Mouse (Mus musculus): ENCODE measurements around the gene Anapc2. TPM values are rescaled to one million over a fixed set of nuclear protein-coding genes. Genes with fewer than 3 reads are reported as not detected.

The Anapc2 gene
- total RNA-seq (2021): 10 to 100 TPM; 78.9 to 82.8 TPM

DNA sequence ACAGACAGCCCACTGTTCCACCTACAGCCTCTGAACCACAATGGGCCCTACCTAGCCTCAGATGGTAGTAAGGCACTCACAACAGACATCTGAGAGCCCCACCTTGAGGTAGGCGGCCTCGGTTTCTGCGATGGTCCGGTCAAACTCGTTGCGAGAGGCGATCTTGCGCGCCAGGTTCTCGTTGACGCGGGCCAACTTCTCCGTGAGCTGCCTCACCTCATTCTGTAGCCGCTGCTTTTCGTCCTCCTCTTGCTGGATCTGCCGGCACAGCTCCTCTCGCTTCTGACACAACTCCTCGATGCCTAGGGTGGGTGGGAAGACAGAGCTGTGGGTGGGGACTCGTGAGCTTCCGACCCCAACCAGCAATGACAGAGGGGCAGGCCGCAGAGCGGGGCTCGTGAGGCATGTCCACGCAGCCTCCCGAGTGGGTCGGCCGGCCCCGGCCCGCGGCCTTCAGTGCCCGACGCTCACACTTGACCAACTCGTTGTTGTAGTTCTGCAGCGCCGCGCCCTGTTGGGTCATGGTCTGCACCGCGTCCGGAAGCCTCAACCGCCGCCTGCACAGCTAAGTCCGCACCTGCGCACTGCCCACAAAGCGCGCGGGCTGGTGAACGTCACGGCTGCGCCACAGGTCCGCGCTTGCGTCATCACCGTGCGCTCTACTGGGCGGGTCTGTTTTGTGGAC is at the start of gene Anapc2, which contains the start of gene Ssna1:
Anapc2 (plus strand) TSS at position 652 of the 685 bp plus-strand sequence.
Ssna1 (minus strand) TSS at position 612 of the 685 bp plus-strand sequence.
- intact Hi-C loops (cut with DNase I): loop anchor here (5.0 kb wide), 1 partner anchor 60 kb away; the partner anchor contains the start of gene Man1b1
- peak; percentile 97 to 98 for DNase-seq (ENCODE audit: low spot score in 2 of 2)

DNA sequence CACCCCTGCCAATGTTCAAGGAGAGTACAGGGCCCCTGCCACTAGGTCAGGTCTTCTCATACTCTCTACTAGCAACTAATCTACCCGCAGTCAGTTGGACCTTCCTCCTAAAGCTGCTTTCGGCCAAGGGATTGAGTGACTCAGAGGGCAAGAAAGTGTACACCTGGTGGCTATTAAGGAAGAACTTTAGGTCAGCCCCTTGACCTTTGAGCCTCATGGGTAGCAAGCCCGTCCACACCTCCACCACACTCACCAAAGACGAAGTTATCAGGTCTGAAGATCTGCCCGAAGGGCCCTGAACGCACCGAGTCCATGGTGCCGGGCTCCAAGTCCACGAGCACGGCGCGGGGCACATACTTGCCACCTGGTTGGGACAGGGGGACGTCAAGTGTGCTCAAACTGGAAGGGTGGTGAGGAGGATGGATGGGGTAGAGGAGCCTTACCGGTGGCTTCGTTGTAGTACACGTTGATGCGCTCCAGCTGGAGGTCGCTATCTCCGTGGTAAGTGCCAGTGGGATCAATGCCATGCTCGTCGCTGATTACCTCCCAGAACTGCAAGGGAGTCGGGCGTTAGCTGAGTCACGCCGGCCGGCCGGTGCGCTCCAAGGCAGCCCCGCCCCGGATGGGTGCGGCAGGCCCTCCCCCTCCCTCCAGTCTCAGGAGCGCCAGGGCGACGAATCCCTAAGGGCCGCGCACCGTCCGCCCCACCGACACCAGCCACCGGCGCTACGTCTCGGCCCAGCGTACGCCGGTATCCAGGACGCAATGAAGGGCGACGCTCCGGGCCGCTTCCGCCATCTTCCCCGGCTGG is 48.4 kb upstream of the Anapc2 start:
- peak; percentile 77 to 83 for DNase-seq (ENCODE audit: low spot score in 2 of 2)
- intact Hi-C loops (cut with DNase I): loop anchor here (2.0 kb wide), 1 partner anchor 39 kb away; the partner anchor contains the start of gene Tprn

DNA sequence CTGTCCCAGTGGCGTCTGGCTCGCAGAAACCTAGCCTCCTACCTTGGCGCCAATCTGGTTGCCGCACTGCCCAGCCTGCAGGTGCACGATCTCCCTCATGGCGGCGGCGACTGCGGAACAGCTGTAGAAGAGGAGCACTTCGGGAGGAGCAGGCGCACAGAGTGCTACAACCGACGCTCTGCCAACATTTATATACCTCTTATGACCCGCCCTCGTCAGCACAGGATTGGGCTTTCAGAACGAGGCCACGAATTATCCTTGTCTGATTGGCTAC is 47.8 kb upstream of the Anapc2 start, which contains the start of gene Tubb4b:
Tubb4b (minus strand) TSS at position 211 of the 274 bp plus-strand sequence.
- intact Hi-C loops (cut with DNase I): loop anchor here (2.0 kb wide), 1 partner anchor 38 kb away; the partner anchor contains the start of gene Tprn
- DNase-seq (ENCODE audit: low spot score in 2 of 2): no peak

DNA sequence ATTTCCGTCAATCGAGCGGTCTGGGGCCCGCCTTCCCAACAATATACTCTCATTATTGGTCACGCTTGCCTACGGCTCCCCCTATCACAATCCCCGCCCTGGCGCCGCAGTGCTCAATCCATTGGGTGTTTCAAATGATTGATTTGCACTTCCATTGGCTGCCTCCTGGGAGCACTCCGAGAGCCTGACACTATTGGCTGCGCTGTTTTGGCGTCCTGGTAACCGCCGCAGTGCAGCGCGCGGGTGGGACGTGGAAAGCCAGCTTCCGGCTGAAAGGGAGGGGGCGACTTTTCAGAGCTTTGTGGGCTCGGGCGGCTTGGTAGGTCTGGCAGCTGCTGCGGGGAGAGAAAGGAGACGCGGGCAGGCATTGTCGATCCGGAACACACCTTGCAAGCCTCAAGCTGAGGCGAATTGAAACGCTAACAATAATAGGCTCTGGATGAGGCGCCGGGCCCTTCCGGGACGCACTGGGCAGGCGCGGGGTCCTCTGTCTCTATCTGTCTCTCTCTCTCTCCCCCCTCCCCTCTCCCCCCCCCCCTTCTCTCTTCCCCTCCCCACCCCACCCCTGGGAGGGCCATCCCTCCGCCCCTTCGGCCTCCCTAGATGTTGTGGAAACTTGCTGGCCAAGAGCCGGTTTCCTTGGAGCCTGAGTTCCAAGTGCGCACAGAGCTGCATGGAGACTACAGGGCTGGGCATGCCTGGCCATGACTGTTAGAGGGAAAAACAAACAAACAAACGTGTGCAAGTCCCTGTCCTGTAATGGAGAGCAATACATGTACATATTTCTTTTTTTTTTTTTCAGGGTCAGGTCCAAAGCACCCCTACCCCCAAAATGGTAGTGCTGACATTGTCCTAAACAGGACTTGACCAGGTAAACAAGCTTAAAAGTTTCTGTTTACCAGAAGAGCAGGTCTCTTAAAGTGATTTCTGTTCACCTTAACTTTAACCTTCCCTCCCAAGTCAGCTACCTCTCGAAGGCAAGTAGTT is 47.2 kb upstream of the Anapc2 start:
- peak; percentile 99 for DNase-seq (ENCODE audit: low spot score in 2 of 2)
- intact Hi-C loops (cut with DNase I): loop anchor here (2.0 to 5.0 kb wide), 2 partner anchors 33 to 38 kb away; partner anchors contain the start of gene Tprn

DNA sequence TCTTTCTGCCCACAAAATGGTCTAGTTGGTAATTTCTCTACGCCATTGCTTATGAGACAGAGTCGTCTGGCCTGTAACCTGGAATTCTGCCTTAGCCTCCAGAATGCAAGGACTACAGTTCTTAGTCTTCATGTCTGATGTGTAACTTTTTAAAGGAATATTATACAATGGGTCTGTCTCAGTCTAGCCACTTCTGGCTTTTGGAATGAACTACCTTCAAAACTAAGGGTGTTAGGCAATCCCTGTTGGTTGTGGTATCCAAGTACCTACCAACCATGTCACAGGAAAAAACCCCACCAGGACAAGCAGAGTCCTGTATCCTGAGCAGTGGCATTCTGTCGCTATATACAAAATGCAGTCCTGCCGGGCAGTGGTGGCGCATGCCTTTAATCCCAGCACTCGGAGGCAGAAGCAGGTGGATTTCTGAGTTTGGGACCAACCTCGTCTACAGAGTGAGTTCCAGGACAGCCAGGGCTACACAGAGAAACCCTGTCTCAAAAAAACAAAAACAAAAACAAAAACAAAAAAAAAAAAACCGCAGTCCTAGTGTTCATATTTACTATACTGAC is 46.4 kb upstream of the Anapc2 start:
- DNase-seq (ENCODE audit: low spot score in 2 of 2): no peak
- intact Hi-C loops (cut with DNase I): loop anchor here (2.0 to 5.0 kb wide), 2 partner anchors 34 to 37 kb away; partner anchors contain the start of gene Tprn

DNA sequence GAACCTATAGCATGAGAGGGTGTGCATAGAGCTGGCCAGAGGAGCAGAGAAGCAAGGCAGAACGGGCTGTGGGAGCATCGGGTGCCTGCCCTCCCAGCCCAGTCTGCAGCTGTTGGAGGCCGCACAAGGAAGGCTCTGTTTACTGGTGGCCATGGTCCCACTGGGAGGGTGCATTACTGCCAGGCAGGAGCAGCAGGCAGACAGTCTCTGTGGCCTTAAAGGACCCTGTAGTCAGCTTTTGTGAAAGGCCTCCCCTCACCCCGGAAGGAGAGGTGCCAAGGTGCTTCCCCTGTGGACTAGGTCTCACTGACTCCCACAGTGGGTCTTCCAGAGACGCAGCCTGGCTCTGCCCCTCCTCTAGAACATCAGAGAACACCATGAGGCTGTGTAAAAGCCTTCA is 45.4 kb upstream of the Anapc2 start:
- intact Hi-C loops (cut with DNase I): loop anchor here (5.0 kb wide), 1 partner anchor 35 kb away; no protein-coding TSS in a partner anchor
- DNase-seq (ENCODE audit: low spot score in 2 of 2): peak; percentile 33 to 41

DNA sequence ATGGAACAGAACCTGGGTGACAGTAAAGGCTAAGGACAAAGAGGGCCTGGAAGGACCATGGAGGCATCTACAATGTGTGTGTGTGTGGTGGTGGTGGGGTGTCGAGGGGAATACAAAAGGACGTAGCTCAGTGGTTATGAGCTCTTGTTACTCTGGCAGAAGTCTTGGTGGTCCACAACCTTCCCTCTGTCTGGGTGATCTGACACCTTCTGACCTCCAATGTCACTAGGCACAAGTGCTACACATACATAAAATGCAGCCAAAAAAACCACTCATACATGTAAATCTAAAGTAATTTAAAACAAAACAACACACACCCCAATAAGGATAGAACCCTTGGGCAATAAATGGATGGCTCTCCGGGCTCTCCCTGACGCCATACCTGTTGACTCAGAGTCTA is 44.9 kb upstream of the Anapc2 start:
- intact Hi-C loops (cut with DNase I): loop anchor here (5.0 kb wide), 1 partner anchor 35 kb away; no protein-coding TSS in a partner anchor
- no peak for DNase-seq (ENCODE audit: low spot score in 2 of 2)

DNA sequence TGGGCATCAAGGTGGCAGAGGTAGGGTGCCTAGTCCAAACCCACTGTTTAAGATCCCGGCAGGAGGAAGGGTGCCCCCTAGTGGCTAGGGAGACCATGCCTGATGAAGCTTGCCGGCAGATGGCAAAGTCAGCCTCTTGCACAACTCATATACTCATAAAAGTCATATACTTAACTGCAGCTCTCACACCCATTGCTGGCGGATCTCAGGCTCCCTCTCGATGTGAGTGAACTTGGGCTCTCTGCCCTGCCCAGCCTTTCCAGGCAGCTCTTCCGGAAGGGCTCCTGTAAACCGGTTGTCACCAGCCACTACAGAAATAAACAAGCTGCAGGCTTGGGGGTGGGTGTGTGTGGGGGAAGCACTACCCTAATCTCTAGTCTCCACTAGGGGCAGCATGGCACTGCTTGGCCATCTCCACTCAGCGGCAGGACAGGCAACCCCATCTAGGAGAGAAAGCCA is 43.8 kb upstream of the Anapc2 start:
- peak; percentile 80 to 84 for DNase-seq (ENCODE audit: low spot score in 2 of 2)
- intact Hi-C loops (cut with DNase I): loop anchor here (5.0 kb wide), 1 partner anchor 36 kb away; no protein-coding TSS in a partner anchor

DNA sequence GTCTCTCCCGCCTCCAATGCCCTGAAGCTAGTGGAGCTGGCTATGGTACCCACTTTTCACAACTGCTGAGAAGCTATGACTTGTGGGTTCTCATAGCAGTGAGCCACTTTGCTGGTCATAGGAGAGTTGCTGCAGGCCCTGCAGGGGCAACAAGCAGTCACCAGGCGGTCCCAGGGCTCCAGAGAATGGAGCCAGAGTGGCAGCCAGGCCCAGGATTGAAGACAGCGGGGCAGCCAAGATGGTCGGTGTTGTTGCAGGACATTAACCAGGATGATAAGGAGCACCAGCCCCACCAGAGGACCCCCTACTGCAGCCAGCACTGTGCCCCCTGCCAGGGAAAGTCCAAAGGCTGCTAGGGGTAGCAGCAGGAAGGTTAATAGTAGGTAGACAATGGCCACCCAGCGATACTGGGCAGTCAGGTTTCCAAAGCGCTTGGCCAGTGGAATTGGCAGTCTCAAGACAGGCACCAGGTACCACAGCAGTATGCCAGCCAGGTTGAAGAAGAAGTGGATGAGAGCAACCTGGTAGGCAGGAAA is 43.2 kb upstream of the Anapc2 start:
- intact Hi-C loops (cut with DNase I): loop anchor here (5.0 kb wide), 1 partner anchor 37 kb away; no protein-coding TSS in a partner anchor
- no peak for DNase-seq (ENCODE audit: low spot score in 2 of 2)

DNA sequence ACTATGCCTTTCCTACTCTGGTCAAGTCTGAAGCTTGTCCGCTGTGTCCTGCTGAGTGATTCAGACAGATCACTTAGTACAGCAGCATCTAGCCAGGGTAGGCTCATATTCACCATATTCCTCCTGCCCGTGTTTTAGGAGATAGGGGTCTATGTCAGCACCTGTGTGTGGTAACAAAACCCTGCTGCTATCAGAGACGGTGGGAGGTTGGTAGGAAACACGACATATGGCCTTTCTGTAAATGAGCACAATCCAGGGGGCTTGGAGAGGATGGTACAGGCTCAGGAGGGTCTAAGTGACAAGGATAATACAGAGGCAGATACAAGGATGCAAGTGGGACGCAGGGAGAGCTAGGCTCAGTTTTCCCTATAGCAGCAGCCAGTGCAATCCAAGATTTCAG is 42.7 kb upstream of the Anapc2 start:
- intact Hi-C loops (cut with DNase I): loop anchor here (5.0 kb wide), 1 partner anchor 37 kb away; no protein-coding TSS in a partner anchor
- DNase-seq (ENCODE audit: low spot score in 2 of 2): no peak

DNA sequence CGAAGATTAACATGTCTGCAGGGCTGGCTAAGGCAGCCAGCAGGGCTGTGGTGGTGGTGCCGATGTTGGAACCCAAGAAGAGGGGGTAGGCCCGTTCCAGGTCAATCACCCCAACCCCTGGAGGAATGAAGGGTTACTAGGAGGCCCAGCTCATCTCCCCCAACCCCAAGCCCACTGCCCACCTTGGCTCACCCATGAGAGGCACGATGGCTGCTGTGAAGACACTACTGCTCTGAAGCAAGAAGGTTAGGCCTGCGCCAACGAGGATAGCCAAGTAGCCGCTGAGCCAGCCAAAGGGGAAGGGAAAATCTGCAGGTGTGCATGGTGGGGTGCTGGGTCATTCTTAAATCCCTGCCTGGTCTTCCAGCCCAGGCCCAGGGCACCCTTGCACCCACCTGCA is 41.7 kb upstream of the Anapc2 start:
- DNase-seq (ENCODE audit: low spot score in 2 of 2): no peak
- intact Hi-C loops (cut with DNase I): no loop called here

DNA sequence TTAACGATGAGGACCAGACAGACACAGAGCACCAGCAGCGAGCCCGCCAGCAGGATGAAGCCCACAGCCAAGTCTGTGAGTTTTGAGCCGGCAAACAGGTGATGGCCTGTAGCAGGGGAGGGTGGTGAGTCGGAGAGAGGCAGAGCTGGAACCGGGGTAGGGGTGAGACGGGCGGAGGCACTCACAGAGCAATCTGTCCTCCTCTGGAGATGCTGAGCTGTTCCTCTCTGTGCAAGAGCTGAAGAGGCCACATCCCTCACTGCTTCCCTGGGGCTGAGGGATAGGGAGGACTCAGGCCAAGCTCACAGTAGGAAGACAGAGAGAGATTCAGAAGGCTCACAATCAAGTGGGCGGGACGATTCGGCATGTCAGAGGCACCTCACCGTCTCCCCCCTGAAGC is 41.2 kb upstream of the Anapc2 start:
- intact Hi-C loops (cut with DNase I): no loop called here
- no peak for DNase-seq (ENCODE audit: low spot score in 2 of 2)

DNA sequence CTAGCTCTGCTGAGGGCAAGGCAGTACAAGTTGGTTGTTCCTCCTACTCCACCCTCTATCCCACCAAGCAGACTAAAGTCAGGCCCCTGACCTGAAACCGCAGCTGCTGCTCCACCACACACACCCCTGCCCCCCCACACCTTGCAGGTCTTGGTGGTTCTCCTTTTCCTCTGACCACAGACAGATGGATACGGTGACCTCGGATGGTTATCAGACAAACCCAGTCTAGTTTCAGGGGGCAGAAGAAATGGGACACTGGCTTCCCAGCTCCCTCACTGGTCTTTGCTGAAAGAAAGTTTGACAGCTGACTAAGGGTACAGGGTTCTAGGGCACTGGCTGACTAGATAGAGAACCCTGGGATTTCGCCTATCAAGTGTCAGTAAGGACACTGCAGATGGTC is 38.9 kb upstream of the Anapc2 start:
- intact Hi-C loops (cut with DNase I): no loop called here
- no peak for DNase-seq (ENCODE audit: low spot score in 2 of 2)

DNA sequence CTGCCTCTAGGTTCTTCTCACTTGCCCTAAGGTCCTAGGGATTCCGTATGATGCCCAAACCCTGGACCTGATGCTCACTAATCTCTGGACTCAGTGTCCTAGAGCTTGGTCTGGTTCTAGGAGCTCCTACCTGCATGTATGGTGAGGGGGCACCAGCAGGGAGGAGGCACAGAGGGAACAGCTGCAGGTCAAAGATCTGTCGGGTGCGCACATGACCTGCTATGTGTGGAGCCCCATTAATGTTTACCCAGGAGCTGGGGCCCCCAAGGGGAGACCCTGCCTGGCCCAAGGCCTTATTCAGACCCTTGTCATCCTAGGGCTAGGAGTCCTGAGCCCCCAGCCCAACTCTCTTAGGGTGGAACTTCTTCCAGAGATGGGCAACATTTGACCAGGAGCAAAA is 38.2 kb upstream of the Anapc2 start, which contains the start of gene Slc34a3:
Slc34a3 (minus strand) TSS at position 315 of the 400 bp plus-strand sequence.
- intact Hi-C loops (cut with DNase I): no loop called here
- DNase-seq (ENCODE audit: low spot score in 2 of 2): no peak

DNA sequence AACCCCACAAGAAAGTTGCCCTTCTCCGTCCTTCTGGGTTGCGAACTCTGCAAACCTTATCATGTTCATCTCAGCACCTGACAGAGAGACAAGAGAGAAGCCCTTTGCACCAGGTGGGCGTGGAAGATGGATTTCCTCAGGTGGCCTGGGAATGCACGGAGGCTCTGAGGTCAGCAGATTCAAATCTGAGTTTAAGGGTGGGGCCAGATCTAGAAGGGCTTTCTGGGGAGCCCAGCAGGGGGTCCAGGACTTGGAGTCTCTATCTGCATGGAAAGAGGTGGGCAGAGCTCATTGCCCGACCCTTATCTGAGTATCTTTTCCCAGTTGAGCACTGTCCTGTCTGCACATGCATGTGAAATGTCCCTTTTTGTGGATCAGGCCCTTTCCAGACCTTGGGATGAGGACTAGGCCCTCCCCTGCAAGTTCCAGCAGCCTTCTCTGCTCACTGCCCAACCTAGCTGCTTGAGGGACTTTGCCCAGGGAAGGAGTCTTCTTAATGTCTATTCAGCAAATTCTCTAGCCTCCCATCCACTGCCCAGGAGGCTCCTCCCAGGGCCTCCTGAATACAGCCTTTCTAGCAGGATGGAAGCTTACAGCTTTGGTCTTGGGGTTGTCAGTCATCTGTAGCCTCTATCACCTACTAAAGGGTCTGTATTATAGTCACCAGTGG is 37.6 kb upstream of the Anapc2 start:
- intact Hi-C loops (cut with DNase I): no loop called here
- DNase-seq (ENCODE audit: low spot score in 2 of 2): no peak

DNA sequence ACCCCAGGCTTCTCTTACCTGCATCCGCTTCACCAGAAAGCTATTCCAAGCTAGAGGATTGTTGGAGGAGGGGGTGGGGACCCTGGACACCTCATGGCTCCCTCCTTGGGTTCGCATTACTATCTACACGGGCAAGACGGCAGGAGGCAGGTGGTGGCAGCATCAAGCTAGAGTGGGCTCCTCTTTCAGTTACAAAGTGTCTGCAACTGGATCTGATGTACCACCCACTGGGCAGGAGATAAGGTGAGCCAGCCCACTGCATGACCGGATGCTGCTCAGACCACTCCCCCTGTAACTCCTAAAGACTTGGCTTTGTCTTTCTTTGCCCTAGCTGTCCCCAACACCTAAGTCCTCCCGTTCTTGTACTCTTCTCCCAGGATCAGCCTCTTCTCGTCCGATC is 35.7 kb upstream of the Anapc2 start, which contains the start of gene Rnf224:
Rnf224 (minus strand) TSS at position 174 of the 400 bp plus-strand sequence.
- DNase-seq (ENCODE audit: low spot score in 2 of 2): no peak
- intact Hi-C loops (cut with DNase I): no loop called here

DNA sequence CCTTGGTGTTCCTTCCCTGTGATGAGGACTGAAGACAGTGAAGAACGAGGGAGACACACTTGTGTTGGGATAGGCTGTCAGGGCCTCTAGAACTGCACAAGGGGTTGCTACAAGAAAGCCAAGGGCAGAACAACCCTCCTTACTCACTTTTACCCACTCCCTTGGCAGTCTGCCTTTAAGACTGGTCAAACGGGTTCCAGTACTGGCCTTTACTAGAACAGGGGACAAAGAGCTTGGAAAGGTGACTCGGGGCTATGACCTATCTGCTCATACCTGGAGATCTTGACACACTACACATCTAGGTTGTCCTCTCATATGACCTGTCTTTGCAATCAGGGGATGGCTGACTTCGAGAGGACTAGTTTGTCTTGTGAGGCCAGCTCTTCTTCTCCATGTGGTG is 34.8 kb upstream of the Anapc2 start:
- intact Hi-C loops (cut with DNase I): no loop called here
- DNase-seq (ENCODE audit: low spot score in 2 of 2): no peak

DNA sequence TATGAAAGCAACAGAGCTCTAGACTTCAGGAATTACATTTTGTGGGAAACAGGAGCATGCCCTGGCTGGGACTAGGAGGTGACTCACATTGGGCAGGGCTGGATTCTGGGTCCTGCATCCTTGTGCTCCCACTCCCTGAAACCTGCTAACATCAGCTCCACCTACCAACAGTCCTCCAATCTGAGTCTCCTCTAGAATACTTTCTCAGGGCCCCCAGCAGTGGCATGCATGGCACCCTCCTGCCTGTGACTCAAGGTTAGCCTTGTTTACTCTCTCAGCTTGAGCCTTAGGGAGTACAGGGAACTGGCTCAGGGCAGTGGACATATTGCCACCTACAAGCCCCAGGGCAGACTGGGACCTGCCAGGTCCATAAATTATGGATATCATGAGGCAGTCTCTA is 34.2 kb upstream of the Anapc2 start:
- intact Hi-C loops (cut with DNase I): no loop called here
- DNase-seq (ENCODE audit: low spot score in 2 of 2): no peak

Data from left cerebral cortex, postnatal 36 days (tissue).